Mouse (Mus musculus): ENCODE results near the gene Olfr187.
"Not testable (repeated sequence)": the region's sequence is repeated elsewhere in the genome, so short reads cannot be mapped to it uniquely, and the experiment has no call there.

GRCm38 (mm10) chr16:59062411-59062810 is 22.8 kb upstream of the Olfr187 start:
- TF ChIP-seq POLR2A (IDR thresholded peaks at IDR 0.05; ENCODE audit: low read depth, low read length); CTCF (IDR thresholded peaks at IDR 0.05; ENCODE audit: extremely low read depth, insufficient read length, insufficient replicate concordance, low read depth, low read length): not testable (repeated sequence)

Measured in small intestine, adult 2 months (tissue).